Mouse (Mus musculus): ENCODE results near the gene Lzts2. TPM values are rescaled to one million over a fixed set of nuclear protein-coding genes. Genes with fewer than 3 reads are reported as not detected.

The Lzts2 gene
- polyA plus RNA-seq, 1 experiment = 11.2 TPM

- 91% methylated on average over 4 of the region's 4 CpGs for WGBS
- no peak overlapping the region for H3K27ac ChIP-seq (ENCODE audit: control insufficient read depth, insufficient read depth, low read depth, low read length, poor library complexity)
- TF ChIP-seq POLR2A (IDR thresholded peaks at IDR 0.05; ENCODE audit: borderline replicate concordance, control insufficient read depth, low read depth, low read length) = no peak
- TF ChIP-seq CTCF (IDR thresholded peaks at IDR 0.05; ENCODE audit: control insufficient read depth, insufficient read depth, low read length) = no peak
- H3K4me1 ChIP-seq (ENCODE audit: control insufficient read depth, insufficient read depth, low read length) = no peaks in the 10 kb centered on the region
- H3K4me3 ChIP-seq (replicated peaks; ENCODE audit: control insufficient read depth, low read depth, low read length) = no peak overlapping the region
Observed at GRCm38 (mm10) chr19:44984420-44984819, 29.8 kb upstream of the Lzts2 start.

- 58% methylated on average over 5 of the region's 5 CpGs for WGBS
- no peak overlapping the region for H3K27ac ChIP-seq (ENCODE audit: control insufficient read depth, insufficient read depth, low read depth, low read length, poor library complexity)
- H3K4me3 ChIP-seq (replicated peaks; ENCODE audit: control insufficient read depth, low read depth, low read length) = no peak overlapping the region
- no peaks in the 10 kb centered on the region for H3K4me1 ChIP-seq (ENCODE audit: control insufficient read depth, insufficient read depth, low read length)
- no peak for TF ChIP-seq CTCF (IDR thresholded peaks at IDR 0.05; ENCODE audit: control insufficient read depth, insufficient read depth, low read length)
- TF ChIP-seq POLR2A (IDR thresholded peaks at IDR 0.05; ENCODE audit: borderline replicate concordance, control insufficient read depth, low read depth, low read length) = no peak
Observed at GRCm38 (mm10) chr19:44985159-44985988, 28.8 kb upstream of the Lzts2 start.

- H3K4me1 ChIP-seq (ENCODE audit: control insufficient read depth, insufficient read depth, low read length) = no peaks in the 10 kb centered on the region
- TF ChIP-seq POLR2A (IDR thresholded peaks at IDR 0.05; ENCODE audit: borderline replicate concordance, control insufficient read depth, low read depth, low read length) = no peak
- no peak for TF ChIP-seq CTCF (IDR thresholded peaks at IDR 0.05; ENCODE audit: control insufficient read depth, insufficient read depth, low read length)
- H3K4me3 ChIP-seq (replicated peaks; ENCODE audit: control insufficient read depth, low read depth, low read length) = no peak overlapping the region
- 62% methylated on average over 6 of the region's 6 CpGs for WGBS
- no peak overlapping the region for H3K27ac ChIP-seq (ENCODE audit: control insufficient read depth, insufficient read depth, low read depth, low read length, poor library complexity)
Observed at GRCm38 (mm10) chr19:44987004-44987403, 27.2 kb upstream of the Lzts2 start.

- TF ChIP-seq CTCF (IDR thresholded peaks at IDR 0.05; ENCODE audit: control insufficient read depth, insufficient read depth, low read length) (no peak), POLR2A (IDR thresholded peaks at IDR 0.05; ENCODE audit: borderline replicate concordance, control insufficient read depth, low read depth, low read length) (no peak)
- Histone ChIP-seq H3K4me1 (ENCODE audit: control insufficient read depth, insufficient read depth, low read length) (no peaks in the 10 kb centered on the region), H3K4me3 (replicated peaks; ENCODE audit: control insufficient read depth, low read depth, low read length) (no peak overlapping the region), H3K27ac (ENCODE audit: control insufficient read depth, insufficient read depth, low read depth, low read length, poor library complexity) (no peak overlapping the region)
- 76% methylated on average over 6 of the region's 6 CpGs for WGBS
Observed at GRCm38 (mm10) chr19:44987851-44988250, 26.4 kb upstream of the Lzts2 start.

- TF ChIP-seq POLR2A (IDR thresholded peaks at IDR 0.05; ENCODE audit: borderline replicate concordance, control insufficient read depth, low read depth, low read length) (no peak), CTCF (IDR thresholded peaks at IDR 0.05; ENCODE audit: control insufficient read depth, insufficient read depth, low read length) (no peak)
- H3K4me3 ChIP-seq (replicated peaks; ENCODE audit: control insufficient read depth, low read depth, low read length) = no peak overlapping the region
- no peaks in the 10 kb centered on the region for H3K4me1 ChIP-seq (ENCODE audit: control insufficient read depth, insufficient read depth, low read length)
- no peak overlapping the region for H3K27ac ChIP-seq (ENCODE audit: control insufficient read depth, insufficient read depth, low read depth, low read length, poor library complexity)
- WGBS = 56% methylated on average over 9 of the region's 9 CpGs
Observed at GRCm38 (mm10) chr19:44988321-44988720, 25.9 kb upstream of the Lzts2 start.

GRCm38 (mm10) chr19:44988831-44989566, 25.2 kb upstream of the Lzts2 start, which contains the start of gene Sema4g:
Sema4g (plus strand) TSS chr19:44989101.
- Histone ChIP-seq H3K27ac (ENCODE audit: control insufficient read depth, insufficient read depth, low read depth, low read length, poor library complexity) (no peak within 1 kb of the TSS), H3K4me3 (replicated peaks; ENCODE audit: control insufficient read depth, low read depth, low read length) (no peak within 1 kb of the TSS), H3K4me1 (ENCODE audit: control insufficient read depth, insufficient read depth, low read length) (no peaks in the 10 kb centered on the region)
- TF ChIP-seq CTCF (IDR thresholded peaks at IDR 0.05; ENCODE audit: control insufficient read depth, insufficient read depth, low read length) (no peak; the same call in 1 of the 2 replicates), POLR2A (IDR thresholded peaks at IDR 0.05; ENCODE audit: borderline replicate concordance, control insufficient read depth, low read depth, low read length) (no peak)
- WGBS = 1% methylated on average over 56 of the region's 58 CpGs

- Histone ChIP-seq H3K4me3 (replicated peaks; ENCODE audit: control insufficient read depth, low read depth, low read length) (no peak overlapping the region), H3K4me1 (ENCODE audit: control insufficient read depth, insufficient read depth, low read length) (no peaks in the 10 kb centered on the region), H3K27ac (ENCODE audit: control insufficient read depth, insufficient read depth, low read depth, low read length, poor library complexity) (no peak overlapping the region)
- TF ChIP-seq CTCF (IDR thresholded peaks at IDR 0.05; ENCODE audit: control insufficient read depth, insufficient read depth, low read length) = no peak
- no peak for TF ChIP-seq POLR2A (IDR thresholded peaks at IDR 0.05; ENCODE audit: borderline replicate concordance, control insufficient read depth, low read depth, low read length)
- WGBS = 32% methylated on average over 22 of the region's 22 CpGs
Observed at GRCm38 (mm10) chr19:44989567-44990495, 24.4 kb upstream of the Lzts2 start.
